ENCODE assay signal across 8 mouse cellular contexts in the genomic region with DNA sequence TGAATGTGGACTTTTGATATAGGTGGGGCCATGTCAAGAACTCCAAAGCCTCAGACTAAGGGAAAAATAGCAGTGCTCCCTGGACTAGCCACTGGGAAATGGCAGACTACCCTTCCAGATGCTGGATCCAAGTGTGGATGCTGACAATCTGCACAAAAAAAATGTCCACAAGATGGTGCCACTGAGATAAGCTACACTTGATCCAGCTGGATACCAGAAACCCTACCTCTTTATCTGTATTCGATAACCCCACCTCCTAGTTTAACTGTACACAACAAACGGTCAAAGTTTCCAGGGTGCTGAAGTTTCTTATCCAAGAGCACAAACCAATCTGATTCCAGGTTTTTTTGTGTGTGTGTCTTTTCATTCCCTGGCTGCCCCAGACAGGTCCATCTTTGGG. TPM values are rescaled to one million over a fixed set of nuclear protein-coding genes. Genes with fewer than 3 reads are reported as not detected.
DNase-seq lines count a peak whose midpoint lies in the region; TF ChIP-seq lines count a peak whose summit lies in the region.

No protein-coding gene starts in this region.

- H3K4me3 ChIP-seq in cerebellum, adult 2 months (replicated peaks; ENCODE audit: insufficient read depth, low read depth, low read length) = no peak overlapping the region
- no peak overlapping the region for H3K4me3 ChIP-seq in left cerebral cortex, adult 2 months

- no peaks in the 10 kb centered on the region for H3K27me3 ChIP-seq in cerebellum, adult 2 months (ENCODE audit: control insufficient read depth, insufficient read depth, low read length)

- intact Hi-C loops in left cerebral cortex, adult 2 months (cut with DNase I) = no loop called here

- no peak for DNase-seq in cerebellum, adult 2 months
- no peak for DNase-seq in cerebellum, adult 11-12 months
- no peak for DNase-seq in left cerebral cortex, adult 2 months (ENCODE audit: extremely low spot score in 1 of 2, low spot score in 2 of 2)
- DNase-seq in left cerebral cortex, adult 11 months (ENCODE audit: low spot score) = no peak
- DNase-seq in c-Kit-positive CD71-positive TER-119-negative erythroid progenitor cells, embryonic 14.5 days (ENCODE audit: low read depth) = peak; percentile 7
- peak; percentile 6 for DNase-seq in lung, postnatal 14 days
- no peak for DNase-seq in ovary, adult 18-20 months (ENCODE audit: low spot score)
- no peak for DNase-seq in heart, adult 9 months (ENCODE audit: low spot score in 2 of 2)

- H3K4me1 ChIP-seq in cerebellum, adult 2 months (ENCODE audit: control insufficient read depth, insufficient read depth, low read length) = no peaks in the 10 kb centered on the region

- 70% methylated on average over 2 of the region's 2 CpGs for WGBS in cerebellum, adult 2 months

- TF ChIP-seq CTCF in cerebellum, adult 2 months (IDR thresholded peaks at IDR 0.05; ENCODE audit: borderline replicate concordance, insufficient read depth, low read depth, low read length) = peak; percentile 21; the same call in 1 of the 2 replicates
- peak; percentile 51 for TF ChIP-seq CTCF in left cerebral cortex, adult 2 months (IDR thresholded peaks at IDR 0.05)

- TF ChIP-seq POLR2A in cerebellum, adult 2 months (IDR thresholded peaks at IDR 0.05; ENCODE audit: borderline replicate concordance, insufficient read depth, low read length) = no peak

- no peak overlapping the region for H3K27ac ChIP-seq in cerebellum, adult 2 months (ENCODE audit: insufficient read depth, low read length)
- H3K27ac ChIP-seq in left cerebral cortex, adult 2 months = no peak overlapping the region

RNA-seq across cellular contexts. Expression of gene Cc2d1b, which starts 44.7 kb away (rescaled TPM):
- 48.1 and 50.0 TPM in 2 replicates for polyA plus RNA-seq in cerebellum, adult 2 months (2012; rRNA removed)
- 10 to 100 TPM; 35.5 to 40.3 TPM for total RNA-seq in left cerebral cortex, adult 2 months (2021)

RNA-seq across cellular contexts. Expression of gene 3110021N24Rik, which starts 55.0 kb away (rescaled TPM):
- polyA plus RNA-seq in cerebellum, adult 2 months (2012; rRNA removed) = 0.84 and 0.97 TPM in 2 replicates
- 1 to 10 TPM in 1 of 2 experiments, under 1 TPM in 1; 0.93 to 1.6 TPM for total RNA-seq in left cerebral cortex, adult 2 months (2021)

Comparison
In these comparisons a context has a peak if more than half of its experiments do, and no peak if none do; other contexts are left out.
1. DNase-seq: peak in c-Kit-positive CD71-positive TER-119-negative erythroid progenitor cells, embryonic 14.5 days (single experiment) and lung, postnatal 14 days (single experiment); none in cerebellum, adult 2 months (0 of 2), cerebellum, adult 11-12 months (single experiment), left cerebral cortex, adult 2 months (0 of 2), left cerebral cortex, adult 11 months (single experiment), ovary, adult 18-20 months (single experiment) and heart, adult 9 months (0 of 2).